Mouse (Mus musculus): Measurements from ENCODE around the gene Slc24a3. TPM values are rescaled to one million over a fixed set of nuclear protein-coding genes. Genes with fewer than 3 reads are reported as not detected.

Slc24a3 gene
- polyA plus RNA-seq, 1 experiment from 2014 or later, result 2.9 TPM

- Histone ChIP-seq H3K27ac (no peak overlapping the region), H3K4me1 (no peaks in the 10 kb centered on the region), H3K4me2 (no peak overlapping the region), H3K4me3 (no peak overlapping the region), H3K36me3 (no peaks in the 10 kb centered on the region), H3K27me3 (no peaks in the 10 kb centered on the region), H3K9ac (no peak overlapping the region), H3K9me3 (no peaks in the 10 kb centered on the region)
- WGBS, result 46% methylated on average over 2 of the region's 2 CpGs
- no peak for ATAC-seq (ENCODE audit: borderline replicate concordance, extremely low read depth, low FRiP score, low TSS enrichment)
These were observed 309.9 kb downstream of the Slc24a3 start for GRCm38 (mm10) chr2:145477484-145477883.

DNA sequence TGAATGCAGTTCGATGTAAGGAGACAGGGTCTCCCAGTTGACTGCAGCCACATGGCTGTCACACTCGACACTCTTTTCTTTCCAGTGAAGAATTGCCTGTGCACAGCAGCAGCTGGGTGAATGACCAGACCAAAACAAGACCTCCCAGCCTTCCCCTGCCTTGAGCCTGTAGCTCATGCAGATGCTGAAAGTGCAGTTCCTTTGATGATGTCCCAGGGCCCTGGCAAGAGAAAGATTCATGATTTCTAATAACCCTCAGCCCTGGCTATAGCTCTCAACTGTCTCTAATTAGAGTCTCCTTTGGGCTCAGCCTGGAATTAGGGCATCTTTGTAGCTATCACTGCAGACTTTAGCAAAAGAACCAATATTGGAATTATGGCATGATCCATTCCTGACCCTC, 312.1 kb downstream of the Slc24a3 start:
- H3K27ac ChIP-seq, result no peak overlapping the region
- no peaks in the 10 kb centered on the region for H3K27me3 ChIP-seq
- no peak overlapping the region for H3K4me3 ChIP-seq
- no peak overlapping the region for H3K4me2 ChIP-seq
- no peaks in the 10 kb centered on the region for H3K36me3 ChIP-seq
- no peak overlapping the region for H3K9ac ChIP-seq
- WGBS, result 47% methylated on average over 2 of the region's 2 CpGs
- no peak for ATAC-seq (ENCODE audit: borderline replicate concordance, extremely low read depth, low FRiP score, low TSS enrichment)
- H3K9me3 ChIP-seq, result no peaks in the 10 kb centered on the region
- no peaks in the 10 kb centered on the region for H3K4me1 ChIP-seq

GRCm38 (mm10) chr2:145500231-145500630, 332.7 kb downstream of the Slc24a3 start:
- no peak for ATAC-seq (ENCODE audit: borderline replicate concordance, extremely low read depth, low FRiP score, low TSS enrichment)
- no peak overlapping the region for H3K9ac ChIP-seq
- H3K36me3 ChIP-seq, result no peaks in the 10 kb centered on the region
- H3K27me3 ChIP-seq, result no peaks in the 10 kb centered on the region
- H3K4me2 ChIP-seq, result no peak overlapping the region
- no peak overlapping the region for H3K27ac ChIP-seq
- no peaks in the 10 kb centered on the region for H3K4me1 ChIP-seq
- no peak overlapping the region for H3K4me3 ChIP-seq
- no peaks in the 10 kb centered on the region for H3K9me3 ChIP-seq

DNA sequence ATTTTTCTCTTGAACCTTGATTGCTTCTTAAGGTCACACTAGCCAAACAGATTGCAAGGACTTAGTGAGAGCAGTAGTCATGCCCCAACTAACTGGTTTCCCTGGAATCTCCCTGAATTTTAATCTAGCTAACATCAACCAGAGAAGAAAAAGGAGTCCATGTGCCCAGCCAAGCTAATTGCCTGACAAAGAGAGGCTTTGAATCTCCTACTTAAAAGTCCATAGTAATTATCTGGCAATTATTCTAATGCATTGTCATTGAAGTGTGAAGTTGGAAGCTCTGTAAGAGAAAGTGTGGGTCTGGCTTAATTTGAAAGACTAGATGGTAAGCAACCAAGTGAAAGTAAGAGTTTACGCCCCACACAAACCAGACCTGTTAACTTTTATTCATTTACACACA, 333.9 kb downstream of the Slc24a3 start:
- ATAC-seq (ENCODE audit: borderline replicate concordance, extremely low read depth, low FRiP score, low TSS enrichment), result no peak
- H3K36me3 ChIP-seq, result no peaks in the 10 kb centered on the region
- H3K4me3 ChIP-seq, result no peak overlapping the region
- H3K4me2 ChIP-seq, result no peak overlapping the region
- H3K9ac ChIP-seq, result no peak overlapping the region
- H3K9me3 ChIP-seq, result no peaks in the 10 kb centered on the region
- 82% methylated on average over 1 of the region's 1 CpGs for WGBS
- no peaks in the 10 kb centered on the region for H3K4me1 ChIP-seq
- H3K27ac ChIP-seq, result no peak overlapping the region
- H3K27me3 ChIP-seq, result no peaks in the 10 kb centered on the region

GRCm38 (mm10) chr2:145507702-145508101, 340.1 kb downstream of the Slc24a3 start:
- 67% methylated on average over 2 of the region's 2 CpGs for WGBS

DNA sequence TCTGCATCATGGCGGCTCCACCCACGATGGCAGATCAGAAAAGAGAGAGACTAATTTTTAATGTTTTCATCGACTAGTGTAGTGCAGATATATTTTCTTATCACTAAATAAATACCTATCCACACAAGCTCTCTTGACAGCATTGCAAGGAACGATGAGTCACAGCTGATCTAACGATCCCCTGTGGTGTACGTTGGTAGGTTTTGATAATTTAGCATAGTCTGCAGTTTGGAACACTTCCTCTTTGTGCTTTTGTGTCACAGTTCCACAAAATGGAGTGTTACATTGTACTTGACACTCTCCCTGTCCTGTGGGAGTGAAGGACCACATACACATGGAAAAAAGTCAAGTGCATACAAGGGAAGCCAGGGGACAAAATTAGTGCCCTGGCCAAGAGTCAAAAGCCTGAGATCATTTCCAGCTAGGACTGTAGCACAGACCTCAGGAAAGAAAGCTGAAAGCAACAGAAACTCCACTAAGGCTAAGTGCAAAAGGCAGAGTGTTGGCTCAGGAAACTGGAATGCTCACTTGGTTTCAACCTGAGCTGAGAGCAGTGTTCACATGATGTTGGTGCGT, 343.2 kb downstream of the Slc24a3 start:
- H3K4me1 ChIP-seq, result no peaks in the 10 kb centered on the region
- no peak overlapping the region for H3K4me2 ChIP-seq
- no peak overlapping the region for H3K27ac ChIP-seq
- no peak for ATAC-seq (ENCODE audit: borderline replicate concordance, extremely low read depth, low FRiP score, low TSS enrichment)
- H3K4me3 ChIP-seq, result no peak overlapping the region
- H3K9me3 ChIP-seq, result no peaks in the 10 kb centered on the region
- H3K27me3 ChIP-seq, result no peaks in the 10 kb centered on the region
- 50% methylated on average over 7 of the region's 7 CpGs for WGBS
- no peak overlapping the region for H3K9ac ChIP-seq
- no peaks in the 10 kb centered on the region for H3K36me3 ChIP-seq

More at GRCm38 (mm10) chr2:145507702-145508101, 340.1 kb downstream of the Slc24a3 start:
- Histone ChIP-seq H3K4me2 (no peak overlapping the region), H3K9me3 (no peaks in the 10 kb centered on the region), H3K27ac (no peak overlapping the region), H3K27me3 (no peaks in the 10 kb centered on the region), H3K9ac (no peak overlapping the region), H3K4me3 (no peak overlapping the region), H3K4me1 (no peaks in the 10 kb centered on the region), H3K36me3 (no peaks in the 10 kb centered on the region)
- ATAC-seq (ENCODE audit: borderline replicate concordance, extremely low read depth, low FRiP score, low TSS enrichment), result no peak

DNA sequence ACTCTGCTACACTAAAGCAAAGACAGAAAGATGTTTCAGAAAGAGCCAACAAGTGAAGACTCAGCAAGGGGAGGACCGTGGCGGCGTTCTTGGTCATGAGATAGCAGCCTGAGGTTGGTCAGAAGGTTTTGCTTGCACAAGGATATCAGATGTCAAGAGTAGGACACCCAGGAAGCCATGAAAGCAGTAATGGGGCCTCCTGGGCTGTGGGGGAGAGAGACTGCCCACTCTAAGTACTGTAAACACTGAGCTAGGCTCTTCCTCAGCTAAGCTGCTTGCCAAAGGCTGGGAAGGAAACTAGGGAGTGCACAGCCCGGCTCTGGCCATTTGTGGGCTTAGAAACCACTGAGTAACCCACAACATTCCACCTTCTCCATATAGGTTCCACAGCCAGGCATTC, 348.4 kb downstream of the Slc24a3 start:
- ATAC-seq (ENCODE audit: borderline replicate concordance, extremely low read depth, low FRiP score, low TSS enrichment), result no peak
- WGBS, result 63% methylated on average over 4 of the region's 4 CpGs
- H3K4me2 ChIP-seq, result no peak overlapping the region
- no peaks in the 10 kb centered on the region for H3K36me3 ChIP-seq
- no peak overlapping the region for H3K4me3 ChIP-seq
- H3K9ac ChIP-seq, result no peak overlapping the region
- H3K27me3 ChIP-seq, result peaks cover 3% of the 10 kb centered on the region; the same call in 1 of the 2 replicates
- no peak overlapping the region for H3K27ac ChIP-seq
- H3K9me3 ChIP-seq, result no peaks in the 10 kb centered on the region
- H3K4me1 ChIP-seq, result no peaks in the 10 kb centered on the region

- no peaks in the 10 kb centered on the region for H3K36me3 ChIP-seq
- H3K27ac ChIP-seq, result no peak overlapping the region
- H3K4me2 ChIP-seq, result no peak overlapping the region
- no peaks in the 10 kb centered on the region for H3K4me1 ChIP-seq
- no peak overlapping the region for H3K4me3 ChIP-seq
- WGBS, result 48% methylated on average over 9 of the region's 9 CpGs
- no peak for ATAC-seq (ENCODE audit: borderline replicate concordance, extremely low read depth, low FRiP score, low TSS enrichment)
- H3K9me3 ChIP-seq, result no peaks in the 10 kb centered on the region
- H3K9ac ChIP-seq, result no peak overlapping the region
- H3K27me3 ChIP-seq, result peaks cover 3% of the 10 kb centered on the region; the same call in 1 of the 2 replicates
These were observed 349.8 kb downstream of the Slc24a3 start for GRCm38 (mm10) chr2:145517346-145517745.

DNA sequence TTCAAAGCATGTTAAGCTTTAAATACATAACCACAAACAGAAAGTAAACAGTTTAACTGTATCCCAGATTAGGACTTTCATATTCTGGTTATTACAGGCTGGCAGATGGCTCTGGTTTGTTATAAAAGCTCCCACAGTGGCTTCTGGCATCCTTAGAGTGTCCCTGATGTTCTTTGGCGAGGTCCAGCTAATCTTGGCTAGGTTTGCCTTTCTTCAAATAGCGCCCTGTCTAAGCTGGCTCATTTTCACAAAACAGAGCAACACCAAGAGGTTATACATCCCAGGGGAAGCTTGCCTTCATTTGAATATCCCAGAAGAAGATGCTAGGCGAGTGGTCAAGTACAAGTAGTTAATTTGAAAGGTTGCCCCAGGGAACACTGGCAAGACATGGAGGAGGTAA, 354.5 kb downstream of the Slc24a3 start:
- H3K36me3 ChIP-seq, result no peaks in the 10 kb centered on the region
- ATAC-seq (ENCODE audit: borderline replicate concordance, extremely low read depth, low FRiP score, low TSS enrichment), result peak; percentile 77; the same call in 1 of the 2 replicates
- no peaks in the 10 kb centered on the region for H3K4me1 ChIP-seq
- 46% methylated on average over 3 of the region's 3 CpGs for WGBS
- H3K27ac ChIP-seq, result no peak overlapping the region
- no peak overlapping the region for H3K4me2 ChIP-seq
- no peak overlapping the region for H3K4me3 ChIP-seq
- no peak overlapping the region for H3K9ac ChIP-seq
- no peaks in the 10 kb centered on the region for H3K9me3 ChIP-seq
- H3K27me3 ChIP-seq, result peaks cover 3% of the 10 kb centered on the region; the same call in 1 of the 2 replicates

DNA sequence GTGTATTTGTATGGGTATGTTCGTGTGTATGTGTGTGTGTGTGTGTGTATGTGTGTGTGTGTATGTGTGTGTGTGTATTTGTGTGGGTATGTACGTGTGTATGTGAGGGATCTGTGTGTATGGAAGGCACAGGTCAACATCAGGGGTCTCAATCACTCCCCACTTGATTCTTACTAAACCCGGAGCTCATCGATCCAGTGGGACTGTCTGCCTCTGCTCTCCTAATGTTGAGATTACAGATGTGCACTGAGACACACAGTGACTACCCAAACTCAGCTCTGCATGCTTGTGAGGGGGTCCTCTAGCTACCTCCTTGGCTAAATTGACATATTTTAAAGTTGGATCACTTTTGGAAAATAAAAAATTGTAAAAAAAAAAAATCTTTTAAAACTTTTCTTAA, 355.8 kb downstream of the Slc24a3 start:
- Histone ChIP-seq H3K36me3 (no peaks in the 10 kb centered on the region), H3K4me2 (no peak overlapping the region), H3K4me3 (no peak overlapping the region), H3K27me3 (peaks cover under 1% of the 10 kb centered on the region; the same call in 1 of the 2 replicates), H3K9ac (no peak overlapping the region), H3K4me1 (no peaks in the 10 kb centered on the region), H3K27ac (no peak overlapping the region), H3K9me3 (no peaks in the 10 kb centered on the region)
- 79% methylated on average over 4 of the region's 4 CpGs for WGBS
- no peak for ATAC-seq (ENCODE audit: borderline replicate concordance, extremely low read depth, low FRiP score, low TSS enrichment)

DNA sequence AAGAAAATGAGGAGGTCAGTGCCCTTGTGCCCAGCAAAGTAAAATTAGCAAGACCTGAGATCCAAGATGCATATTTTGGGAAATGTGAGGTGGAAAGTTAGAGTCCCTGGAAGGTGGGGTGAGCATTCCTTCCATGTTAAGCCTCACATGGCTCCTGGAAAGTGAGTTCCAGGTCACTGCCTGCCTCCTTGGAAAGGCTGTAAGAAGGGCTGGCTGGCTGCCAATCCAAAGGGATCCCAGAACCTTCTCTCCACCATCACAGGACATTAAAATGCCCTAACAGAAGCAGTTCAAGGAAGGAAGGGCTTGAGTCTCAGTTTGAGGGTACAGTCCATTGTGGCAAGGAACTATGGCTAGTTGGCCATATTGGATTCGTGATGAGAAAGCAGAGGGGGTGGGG, 359.6 kb downstream of the Slc24a3 start:
- Histone ChIP-seq H3K4me1 (no peaks in the 10 kb centered on the region), H3K27me3 (no peaks in the 10 kb centered on the region), H3K9ac (no peak overlapping the region), H3K27ac (no peak overlapping the region), H3K4me2 (no peak overlapping the region), H3K36me3 (no peaks in the 10 kb centered on the region), H3K4me3 (no peak overlapping the region), H3K9me3 (no peaks in the 10 kb centered on the region)
- WGBS, result 79% methylated on average over 1 of the region's 1 CpGs
- ATAC-seq (ENCODE audit: borderline replicate concordance, extremely low read depth, low FRiP score, low TSS enrichment), result no peak

DNA sequence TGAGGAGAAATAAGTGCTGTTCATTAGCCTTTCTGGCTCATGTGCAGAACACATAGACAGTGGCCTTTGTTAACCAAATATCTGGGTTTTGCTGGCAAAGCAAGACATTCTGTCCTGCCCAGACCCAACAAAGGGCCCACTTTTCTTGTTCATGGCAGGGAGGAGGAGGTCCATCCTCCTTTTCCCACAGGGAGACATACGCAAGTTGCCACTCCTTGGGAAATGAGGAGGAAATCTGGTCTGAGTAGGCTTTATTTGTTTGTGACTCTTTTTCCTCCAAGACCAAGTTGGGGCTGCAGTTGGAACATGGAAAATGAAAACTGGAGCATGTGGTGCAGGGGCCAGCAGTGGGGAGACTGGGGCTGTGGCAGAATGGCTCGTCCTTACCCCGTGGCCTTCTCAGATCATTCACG, 363.4 kb downstream of the Slc24a3 start:
- no peak overlapping the region for H3K4me3 ChIP-seq
- no peaks in the 10 kb centered on the region for H3K27me3 ChIP-seq
- H3K4me1 ChIP-seq, result no peaks in the 10 kb centered on the region
- 80% methylated on average over 4 of the region's 4 CpGs for WGBS
- H3K36me3 ChIP-seq, result no peaks in the 10 kb centered on the region
- no peak overlapping the region for H3K27ac ChIP-seq
- ATAC-seq (ENCODE audit: borderline replicate concordance, extremely low read depth, low FRiP score, low TSS enrichment), result no peak
- no peaks in the 10 kb centered on the region for H3K9me3 ChIP-seq
- no peak overlapping the region for H3K4me2 ChIP-seq
- H3K9ac ChIP-seq, result no peak overlapping the region

DNA sequence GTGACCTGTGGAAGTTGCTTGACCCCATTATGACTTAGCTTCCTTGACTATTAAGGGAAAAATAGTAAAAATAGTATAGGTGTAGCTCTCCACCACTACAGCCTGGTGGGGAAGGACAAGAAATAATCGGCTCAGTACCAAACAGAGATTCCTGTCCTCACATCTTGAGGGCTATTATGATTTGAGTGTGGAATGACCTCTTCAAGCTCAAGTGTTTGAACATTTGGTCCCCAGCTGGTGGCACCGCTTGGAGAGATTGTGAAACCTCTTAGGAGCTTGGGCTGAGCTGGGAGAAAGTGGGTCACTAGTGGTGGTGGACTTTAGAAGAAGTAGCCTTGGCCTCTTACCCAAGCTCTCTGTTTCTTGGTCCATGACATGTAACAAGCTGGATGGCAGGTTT, 365.5 kb downstream of the Slc24a3 start:
- ATAC-seq (ENCODE audit: borderline replicate concordance, extremely low read depth, low FRiP score, low TSS enrichment), result no peak
- H3K9ac ChIP-seq, result no peak overlapping the region
- no peak overlapping the region for H3K4me3 ChIP-seq

More for the DNA sequence above, 365.5 kb downstream of the Slc24a3 start:
- H3K27ac ChIP-seq, result no peak overlapping the region
- no peaks in the 10 kb centered on the region for H3K9me3 ChIP-seq
- 58% methylated on average over 2 of the region's 2 CpGs for WGBS
- no peaks in the 10 kb centered on the region for H3K4me1 ChIP-seq
- no peaks in the 10 kb centered on the region for H3K36me3 ChIP-seq
- H3K4me2 ChIP-seq, result no peak overlapping the region
- H3K27me3 ChIP-seq, result no peaks in the 10 kb centered on the region
